Mouse (Mus musculus) heart, embryonic 13.5 days (tissue): Measurements from ENCODE around the gene Pde6d. TPM values are rescaled to one million over a fixed set of nuclear protein-coding genes. Genes with fewer than 3 reads are reported as not detected.
"Not testable (repeated sequence)": the region's sequence is repeated elsewhere in the genome, so short reads cannot be mapped to it uniquely, and the experiment has no call there.

Experiments used
- ATAC-seq: fragments of 200-750 bp; cut with Nextera tagmentation; 2 replicates; pipeline ENCODE4 v1.8.0; 2017; ENCODE audit warnings: moderate TSS enrichment; ENCODE audit not compliant: insufficient number of reproducible peaks, low FRiP score, low TSS enrichment; ENCODE audit errors: extremely low read depth
- H3K27ac ChIP-seq: fragments of 300-500 bp; sonication (generic); replicated peaks from 2 replicates; pipeline ENCODE4 v1.5.1; 2015; ENCODE audit warnings: moderate library complexity, mild to moderate bottlenecking, inconsistent platforms
- H3K27me3 ChIP-seq: fragments of 300-500 bp; sonication (generic); replicated peaks from 2 replicates; pipeline ENCODE4 v1.6.1; 2015; ENCODE audit warnings: mild to moderate bottlenecking, inconsistent platforms
- H3K36me3 ChIP-seq: fragments of 300-500 bp; sonication (generic); 2 replicates; pipeline ENCODE4 v1.6.1; 2015; ENCODE audit warnings: mild to moderate bottlenecking, inconsistent platforms
- H3K4me1 ChIP-seq: fragments of 300-500 bp; sonication (generic); 2 replicates; pipeline ENCODE4 v1.6.1; 2015; ENCODE audit warnings: inconsistent platforms
- H3K4me2 ChIP-seq: fragments of 300-500 bp; sonication (generic); 2 replicates; pipeline ENCODE4 v1.6.1; 2015; ENCODE audit warnings: inconsistent platforms, mild to moderate bottlenecking, moderate library complexity
- H3K4me3 ChIP-seq: fragments of 300-500 bp; sonication (generic); 2 replicates; pipeline ENCODE4 v1.5.1; 2015; ENCODE audit warnings: moderate library complexity, mild to moderate bottlenecking, inconsistent platforms
- H3K9ac ChIP-seq: fragments of 300-500 bp; sonication (generic); 2 replicates; pipeline ENCODE4 v1.6.1; 2015; ENCODE audit warnings: inconsistent platforms, mild to moderate bottlenecking, moderate library complexity
- H3K9me3 ChIP-seq: fragments of 300-500 bp; sonication (generic); 2 replicates; pipeline ENCODE4 v1.6.1; 2016; ENCODE audit warnings: inconsistent platforms
- WGBS: fragments of 180-500 bp; shearing (Covaris S2); methylation state at CpG from one replicate; pipeline ENCODE4 v1.1.7; 2015; ENCODE audit warnings: mixed read lengths; 5-methylcytosine and 5-hydroxymethylcytosine counted together
- polyA plus RNA-seq: library from polyadenylated mRNA; unstranded; fragments of >200 nt; fragmentation: Nextera tagmentation; extraction: Ambion mirVana; gene quantifications from 2 replicates; pipeline ENCODE4 v1.2.1, GENCODE M21; 2015

Gene Pde6d
- polyA plus RNA-seq, 1 experiment from 2014 or later: 60.4 TPM

GRCm38 (mm10) chr1:86568409-86568808 lies 14.0 kb downstream of the Pde6d start:
- WGBS: 86% methylated on average over 2 of the region's 2 CpGs

DNA sequence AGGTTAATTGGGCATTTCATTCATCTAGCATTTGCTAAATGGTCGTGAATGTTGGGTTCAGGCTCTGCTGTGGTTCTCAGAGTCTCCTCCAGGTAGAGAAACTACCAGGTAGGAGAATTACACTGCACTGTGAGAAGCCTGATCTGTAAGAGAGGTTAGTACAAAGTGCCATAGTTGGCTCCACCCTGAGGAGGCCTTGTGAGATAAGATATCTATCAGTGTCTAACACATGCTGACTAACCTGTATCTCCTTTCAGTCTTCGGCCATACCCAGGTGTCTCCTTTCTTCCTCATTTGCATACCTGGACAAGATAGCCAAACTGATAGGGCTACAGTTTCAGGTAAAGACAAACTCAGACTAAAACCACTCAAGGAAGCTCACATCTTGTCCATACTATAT lies 19.8 kb downstream of the Pde6d start:
- Histone ChIP-seq H3K4me1 (peaks cover 13% of the 10 kb centered on the region), H3K27me3 (no peaks in the 10 kb centered on the region), H3K27ac (no peak overlapping the region), H3K36me3 (peaks cover 41% of the 10 kb centered on the region), H3K9ac (no peak overlapping the region), H3K9me3 (no peaks in the 10 kb centered on the region), H3K4me3 (no peak overlapping the region), H3K4me2 (no peak overlapping the region)
- no peak for ATAC-seq
- 72% methylated on average over 2 of the region's 2 CpGs for WGBS

More at GRCm38 (mm10) chr1:86568409-86568808, 14.0 kb downstream of the Pde6d start:
- Histone ChIP-seq H3K36me3 (peaks cover 12% of the 10 kb centered on the region), H3K4me3 (no peak overlapping the region), H3K9ac (no peak overlapping the region), H3K27me3 (no peaks in the 10 kb centered on the region), H3K4me1 (0 out of 2 replicates have a peak, but pooled peaks cover 5% of the 10 kb centered on the region), H3K9me3 (no peaks in the 10 kb centered on the region), H3K4me2 (no peak overlapping the region), H3K27ac (no peak overlapping the region)
- ATAC-seq: no peak

GRCm38 (mm10) chr1:86559232-86559631 lies 23.2 kb downstream of the Pde6d start:
- no peaks in the 10 kb centered on the region for H3K9me3 ChIP-seq
- peaks cover 13% of the 10 kb centered on the region for H3K4me1 ChIP-seq
- H3K4me3 ChIP-seq: no peak overlapping the region
- 0 out of 2 replicates have a peak overlapping the region, but pooled peaks have one; percentile 8 for H3K27ac ChIP-seq
- no peak overlapping the region for H3K4me2 ChIP-seq
- no peak for ATAC-seq
- H3K9ac ChIP-seq: no peak overlapping the region
- H3K27me3 ChIP-seq: no peaks in the 10 kb centered on the region
- 68% methylated on average over 3 of the region's 3 CpGs for WGBS
- peaks cover 58% of the 10 kb centered on the region for H3K36me3 ChIP-seq

DNA sequence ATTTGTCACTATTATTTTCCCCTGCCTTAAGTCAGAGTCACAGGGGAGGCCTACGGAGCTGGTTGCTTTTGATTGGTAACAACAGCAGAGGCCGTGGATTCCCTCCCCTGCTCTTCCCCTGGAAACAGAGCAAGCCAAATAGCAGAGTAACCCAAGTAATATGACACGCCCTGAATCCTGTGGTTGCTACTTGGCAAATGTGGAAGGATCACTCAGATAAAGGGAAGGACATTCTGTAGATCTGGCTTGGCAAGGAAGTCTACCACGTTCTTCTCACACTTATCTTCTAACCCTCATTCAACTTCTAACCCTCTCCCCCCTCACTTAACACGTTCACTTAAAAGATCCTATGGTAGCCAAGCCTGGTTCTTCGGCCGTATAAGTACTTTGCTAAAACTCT lies 24.6 kb downstream of the Pde6d start:
- Histone ChIP-seq H3K27ac (no peak overlapping the region), H3K4me3 (no peak overlapping the region), H3K4me2 (no peak overlapping the region), H3K4me1 (peaks cover 13% of the 10 kb centered on the region), H3K9me3 (no peaks in the 10 kb centered on the region), H3K27me3 (no peaks in the 10 kb centered on the region), H3K9ac (no peak overlapping the region), H3K36me3 (peaks cover 44% of the 10 kb centered on the region)
- ATAC-seq: no peak
- 44% methylated on average over 7 of the region's 7 CpGs for WGBS

- Histone ChIP-seq H3K9ac (no peak overlapping the region), H3K4me3 (no peak overlapping the region), H3K27ac (no peak overlapping the region), H3K4me1 (peaks cover 22% of the 10 kb centered on the region), H3K27me3 (no peaks in the 10 kb centered on the region), H3K9me3 (no peaks in the 10 kb centered on the region), H3K4me2 (no peak overlapping the region), H3K36me3 (peaks cover 35% of the 10 kb centered on the region)
- ATAC-seq: no peak
- WGBS: 79% methylated on average over 3 of the region's 3 CpGs
These were observed 26.8 kb downstream of the Pde6d start for GRCm38 (mm10) chr1:86555665-86556064.

- peaks cover 15% of the 10 kb centered on the region for H3K4me1 ChIP-seq
- no peak overlapping the region for H3K9ac ChIP-seq
- H3K27me3 ChIP-seq: no peaks in the 10 kb centered on the region
- H3K4me3 ChIP-seq: no peak overlapping the region
- ATAC-seq: no peak
- H3K27ac ChIP-seq: no peak overlapping the region
- no peaks in the 10 kb centered on the region for H3K9me3 ChIP-seq
- H3K4me2 ChIP-seq: no peak overlapping the region
- H3K36me3 ChIP-seq: peaks cover 36% of the 10 kb centered on the region
- WGBS: 38% methylated on average over 2 of the region's 2 CpGs
These were observed 30.6 kb downstream of the Pde6d start for GRCm38 (mm10) chr1:86551877-86552276.

DNA sequence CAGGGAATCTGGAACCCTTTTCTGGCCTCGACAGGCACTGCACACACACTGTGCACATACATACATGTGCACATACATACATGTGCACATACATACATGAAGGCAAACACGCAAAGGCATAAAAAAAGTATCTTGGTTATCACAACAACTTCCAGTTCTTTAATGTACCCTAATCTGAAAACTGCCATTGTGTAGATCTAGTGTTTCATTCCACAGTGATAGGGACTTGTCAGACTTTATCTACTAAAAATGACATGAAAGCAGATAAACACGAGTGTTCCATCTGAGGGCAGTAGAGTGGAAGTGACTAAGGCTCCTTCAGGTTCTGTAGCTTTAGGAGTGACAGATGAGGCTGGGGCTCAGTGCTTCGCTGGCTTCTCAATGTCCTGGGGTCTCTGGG lies 31.1 kb downstream of the Pde6d start:
- Histone ChIP-seq H3K27me3 (no peaks in the 10 kb centered on the region), H3K4me2 (no peak overlapping the region), H3K27ac (no peak overlapping the region), H3K9ac (no peak overlapping the region), H3K9me3 (no peaks in the 10 kb centered on the region), H3K4me1 (peaks cover 15% of the 10 kb centered on the region), H3K36me3 (peaks cover 37% of the 10 kb centered on the region), H3K4me3 (no peak overlapping the region)
- WGBS: 63% methylated on average over 4 of the region's 4 CpGs
- no peak for ATAC-seq

DNA sequence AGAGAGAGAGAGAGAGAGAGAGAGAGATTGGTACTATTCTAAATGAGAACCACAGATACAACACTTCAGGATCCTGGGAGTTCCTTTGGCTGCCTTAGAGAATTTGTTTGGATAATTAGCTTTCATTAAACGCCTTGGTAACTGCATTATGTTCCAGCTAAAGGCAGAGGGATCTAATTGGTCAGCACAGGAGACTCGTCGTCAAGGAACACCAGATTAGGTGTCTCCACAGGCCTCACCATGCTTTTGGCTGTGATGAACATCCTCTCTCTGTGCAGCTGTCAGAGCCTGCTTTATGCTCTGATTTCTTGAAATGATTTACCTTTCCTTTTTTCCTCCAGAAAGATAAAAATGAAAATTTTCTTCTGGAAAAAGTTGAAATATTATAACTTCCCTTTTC lies 35.6 kb downstream of the Pde6d start:
- peaks cover 72% of the 10 kb centered on the region for H3K36me3 ChIP-seq
- H3K27ac ChIP-seq: no peak overlapping the region
- ATAC-seq: no peak
- H3K9ac ChIP-seq: no peak overlapping the region
- WGBS: 76% methylated on average over 3 of the region's 3 CpGs
- H3K4me3 ChIP-seq: no peak overlapping the region
- H3K4me1 ChIP-seq: peaks cover 11% of the 10 kb centered on the region
- H3K4me2 ChIP-seq: no peak overlapping the region
- H3K27me3 ChIP-seq: no peaks in the 10 kb centered on the region
- no peaks in the 10 kb centered on the region for H3K9me3 ChIP-seq

DNA sequence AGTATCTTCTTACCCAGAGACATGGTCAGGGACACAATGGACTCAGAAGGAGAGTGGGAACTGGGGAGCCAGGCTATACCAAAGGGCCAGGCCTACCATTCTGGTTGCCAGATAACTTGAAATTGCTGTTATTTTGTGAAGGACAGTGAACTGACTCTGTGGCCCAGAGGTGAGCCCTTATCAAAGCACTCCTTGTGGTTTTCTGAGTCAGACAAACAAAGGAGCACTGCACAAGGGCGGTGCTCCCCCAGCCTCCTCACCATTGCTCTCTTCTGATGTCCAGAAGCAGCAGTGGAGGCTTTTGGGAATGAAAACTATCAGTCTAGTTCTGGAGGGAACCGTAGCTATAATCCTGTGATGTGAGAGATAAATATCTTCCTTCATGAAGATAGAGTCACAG lies 39.8 kb downstream of the Pde6d start:
- H3K27me3 ChIP-seq: no peaks in the 10 kb centered on the region
- H3K4me1 ChIP-seq: no peaks in the 10 kb centered on the region
- no peak overlapping the region for H3K4me3 ChIP-seq
- 80% methylated on average over 2 of the region's 2 CpGs for WGBS
- no peak overlapping the region for H3K9ac ChIP-seq
- peaks cover 64% of the 10 kb centered on the region for H3K36me3 ChIP-seq
- no peaks in the 10 kb centered on the region for H3K9me3 ChIP-seq
- no peak for ATAC-seq
- no peak overlapping the region for H3K4me2 ChIP-seq
- no peak overlapping the region for H3K27ac ChIP-seq

- not testable (repeated sequence) for H3K27ac ChIP-seq, ATAC-seq, H3K4me1 ChIP-seq, H3K27me3 ChIP-seq, H3K4me2 ChIP-seq, H3K9me3 ChIP-seq, H3K9ac ChIP-seq, H3K4me3 ChIP-seq
- peaks cover 34% of the 10 kb centered on the region for H3K36me3 ChIP-seq
- WGBS: 86% methylated on average over 12 of the region's 12 CpGs
These were observed 42.8 kb downstream of the Pde6d start for GRCm38 (mm10) chr1:86539583-86539982.

DNA sequence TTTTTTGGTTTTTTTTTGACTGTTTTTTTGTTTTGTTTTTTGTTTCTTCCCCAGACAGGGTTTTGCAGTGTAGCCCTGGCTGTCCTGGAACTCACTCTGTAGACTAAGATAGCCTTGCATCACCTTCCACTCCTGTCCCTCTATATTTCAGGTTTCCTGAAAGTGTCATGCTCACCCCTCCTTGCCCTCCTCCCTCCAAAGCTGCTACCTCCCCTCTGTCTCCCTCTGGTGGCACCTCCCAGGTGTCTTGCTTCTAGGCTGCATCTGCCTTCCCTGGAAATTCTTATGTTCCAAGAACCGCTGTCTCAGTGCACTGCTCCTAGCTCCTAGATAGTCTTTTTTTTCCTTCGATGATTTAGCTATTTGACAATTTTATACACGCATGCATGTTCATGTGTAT lies 44.0 kb downstream of the Pde6d start:
- H3K9ac ChIP-seq: no peak overlapping the region
- no peaks in the 10 kb centered on the region for H3K27me3 ChIP-seq
- WGBS: 48% methylated on average over 3 of the region's 3 CpGs
- ATAC-seq: no peak
- H3K9me3 ChIP-seq: no peaks in the 10 kb centered on the region
- H3K4me3 ChIP-seq: no peak overlapping the region
- H3K36me3 ChIP-seq: peaks cover 29% of the 10 kb centered on the region
- H3K4me1 ChIP-seq: no peaks in the 10 kb centered on the region
- H3K4me2 ChIP-seq: no peak overlapping the region
- no peak overlapping the region for H3K27ac ChIP-seq

DNA sequence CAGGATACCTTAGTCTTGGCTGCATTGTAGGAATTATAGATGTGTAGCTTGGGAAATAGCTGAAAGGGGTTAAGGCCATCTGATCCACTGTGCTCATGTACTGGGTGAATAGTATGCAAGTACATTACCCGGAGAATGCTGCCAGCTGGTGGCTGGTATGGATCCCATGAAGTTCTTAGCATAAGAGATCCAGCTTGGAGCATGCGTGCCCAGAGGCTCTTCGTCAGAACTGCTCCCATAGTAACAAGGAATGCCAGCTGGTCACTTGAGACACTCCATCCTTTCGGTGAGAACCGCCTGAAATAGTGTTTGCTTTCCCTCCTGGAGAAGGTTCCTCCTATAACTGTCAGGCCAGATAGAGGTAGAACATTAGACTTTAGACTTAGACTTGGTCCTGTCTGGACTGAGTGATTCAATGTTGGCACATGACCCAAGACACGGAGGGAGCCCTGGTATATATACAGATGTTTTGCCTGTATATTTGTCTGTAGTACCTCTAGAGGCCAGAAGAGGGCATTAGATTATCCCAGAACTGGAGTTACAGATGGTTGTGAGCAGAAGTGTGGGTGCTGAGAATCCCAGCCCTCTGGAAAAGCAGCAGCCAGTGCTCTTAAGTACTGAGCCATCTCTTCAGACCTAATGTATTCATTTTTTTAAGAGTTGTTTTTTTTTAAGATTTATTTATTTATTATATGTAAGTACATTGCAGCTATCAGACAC lies 48.9 kb downstream of the Pde6d start:
- ATAC-seq: no peak
- H3K4me1 ChIP-seq: peaks cover 34% of the 10 kb centered on the region
- peaks cover 31% of the 10 kb centered on the region for H3K36me3 ChIP-seq
- H3K9me3 ChIP-seq: no peaks in the 10 kb centered on the region
- H3K27ac ChIP-seq: no peak overlapping the region
- no peaks in the 10 kb centered on the region for H3K27me3 ChIP-seq
- 82% methylated on average over 6 of the region's 6 CpGs for WGBS
- H3K4me3 ChIP-seq: no peak overlapping the region
- H3K9ac ChIP-seq: no peak overlapping the region
- H3K4me2 ChIP-seq: no peak overlapping the region
